Mouse (Mus musculus) lung, adult 2 months (tissue): ENCODE data around the gene Tmem242. TPM values are rescaled to one million over a fixed set of nuclear protein-coding genes. Genes with fewer than 3 reads are reported as not detected.

ENCODE experiments used
- DNase-seq: peaks from one replicate; pipeline ENCODE4 v3.0.0; 2022
- H3K4me1 ChIP-seq: fragments of 200-500 bp; 2 replicates; pipeline ENCODE4 v1.6.1; 2011; ENCODE audit warnings: low read length; ENCODE audit not compliant: control insufficient read depth, insufficient read depth
- H3K4me3 ChIP-seq: fragments of 200-500 bp; replicated peaks from 2 replicates; pipeline ENCODE3; 2011; ENCODE audit warnings: low read depth, mild to moderate bottlenecking, control low read depth, low read length; ENCODE audit errors: extremely low read depth
- CTCF ChIP-seq: fragments of 200-500 bp; IDR thresholded peaks from 2 replicates; pipeline ENCODE4 v1.5.1; 2011; ENCODE audit warnings: mild to moderate bottlenecking, low read length, control low read depth; ENCODE audit not compliant: insufficient read depth
- POLR2A ChIP-seq: fragments of 200-500 bp; IDR thresholded peaks from 2 replicates; pipeline ENCODE4 v1.6.1; 2011; ENCODE audit warnings: low read depth, mild to moderate bottlenecking, control low read depth, low read length, borderline replicate concordance; ENCODE audit errors: extremely low read depth
- WGBS: fragments of 180-500 bp; shearing (Covaris S2); methylation state at CpG from one replicate; pipeline ENCODE4 v1.1.7; 2018; 5-methylcytosine and 5-hydroxymethylcytosine counted together
- polyA plus RNA-seq: library from polyadenylated mRNA; depleted of rRNA; stranded (reverse); fragments of >200 nt; gene quantifications from 2 replicates; pipeline ENCODE4 v1.2.3, GENCODE M21; 2012

The Tmem242 gene
- polyA plus RNA-seq, 1 experiment: 11.4 TPM

GRCm38 (mm10) chr17:5419056-5419455 lies 21.0 kb downstream of the Tmem242 start:
- DNase-seq: no peak
- Histone ChIP-seq H3K4me3 (no peak overlapping the region), H3K4me1 (no peaks in the 10 kb centered on the region)
- TF ChIP-seq CTCF: no peak
- TF ChIP-seq POLR2A: no peak
- 84% methylated on average over 9 of the region's 9 CpGs for WGBS

- no peaks in the 10 kb centered on the region for H3K4me1 ChIP-seq
- no peak for DNase-seq
- TF ChIP-seq POLR2A (no peak), CTCF (no peak)
- no peak within 1 kb of the TSS for H3K4me3 ChIP-seq
- WGBS: 96% methylated on average over 11 of the region's 11 CpGs
Observed at GRCm38 (mm10) chr17:5418545-5418944, 21.5 kb downstream of the Tmem242 start, which contains the start of gene Ldhal6b. Gene Ldhal6b (minus strand): TSS chr17:5418767.

GRCm38 (mm10) chr17:5416518-5416917 lies 23.5 kb downstream of the Tmem242 start:
- H3K4me1 ChIP-seq: no peaks in the 10 kb centered on the region
- no peak for TF ChIP-seq CTCF
- TF ChIP-seq POLR2A: no peak
- no peak for DNase-seq
- WGBS: 91% methylated on average over 3 of the region's 3 CpGs
- no peak overlapping the region for H3K4me3 ChIP-seq

GRCm38 (mm10) chr17:5414041-5414440 lies 26.0 kb downstream of the Tmem242 start:
- no peak for DNase-seq
- 84% methylated on average over 3 of the region's 3 CpGs for WGBS
- no peak for TF ChIP-seq POLR2A
- no peak for TF ChIP-seq CTCF
- no peaks in the 10 kb centered on the region for H3K4me1 ChIP-seq
- H3K4me3 ChIP-seq: no peak overlapping the region

GRCm38 (mm10) chr17:5413350-5413749 lies 26.7 kb downstream of the Tmem242 start:
- Histone ChIP-seq H3K4me3 (no peak overlapping the region), H3K4me1 (no peaks in the 10 kb centered on the region)
- TF ChIP-seq CTCF (no peak), POLR2A (no peak)
- 87% methylated on average over 13 of the region's 13 CpGs for WGBS
- no peak for DNase-seq

- TF ChIP-seq POLR2A (no peak), CTCF (no peak)
- DNase-seq: no peak
- WGBS: 81% methylated on average over 7 of the region's 7 CpGs
- Histone ChIP-seq H3K4me3 (no peak overlapping the region), H3K4me1 (no peaks in the 10 kb centered on the region)
Observed at GRCm38 (mm10) chr17:5412740-5413139, 27.3 kb downstream of the Tmem242 start.

- Histone ChIP-seq H3K4me3 (no peak overlapping the region), H3K4me1 (no peaks in the 10 kb centered on the region)
- WGBS: 91% methylated on average over 8 of the region's 8 CpGs
- DNase-seq: no peak
- no peak for TF ChIP-seq POLR2A
- no peak for TF ChIP-seq CTCF
Observed at GRCm38 (mm10) chr17:5412301-5412700, 27.8 kb downstream of the Tmem242 start.

GRCm38 (mm10) chr17:5411205-5411604 lies 28.9 kb downstream of the Tmem242 start:
- 88% methylated on average over 17 of the region's 17 CpGs for WGBS
- Histone ChIP-seq H3K4me3 (no peak overlapping the region), H3K4me1 (no peaks in the 10 kb centered on the region)
- TF ChIP-seq CTCF (no peak), POLR2A (no peak)
- no peak for DNase-seq

GRCm38 (mm10) chr17:5410336-5410735 lies 29.7 kb downstream of the Tmem242 start:
- 74% methylated on average over 4 of the region's 4 CpGs for WGBS
- no peak overlapping the region for H3K4me3 ChIP-seq
- no peaks in the 10 kb centered on the region for H3K4me1 ChIP-seq
- TF ChIP-seq POLR2A: no peak
- TF ChIP-seq CTCF: no peak
- DNase-seq: no peak

GRCm38 (mm10) chr17:5407030-5407429 lies 33.0 kb downstream of the Tmem242 start:
- WGBS: 46% methylated on average over 6 of the region's 6 CpGs
- TF ChIP-seq POLR2A (no peak), CTCF (no peak)
- DNase-seq: no peak
- Histone ChIP-seq H3K4me1 (no peaks in the 10 kb centered on the region), H3K4me3 (no peak overlapping the region)

- Histone ChIP-seq H3K4me3 (no peak overlapping the region), H3K4me1 (no peaks in the 10 kb centered on the region)
- WGBS: 27% methylated on average over 10 of the region's 10 CpGs
- TF ChIP-seq CTCF (no peak), POLR2A (no peak)
- no peak for DNase-seq
Observed at GRCm38 (mm10) chr17:5406566-5406965, 33.5 kb downstream of the Tmem242 start.
